Mouse (Mus musculus) C2C12 (cell line): ENCODE results near the gene Ripor3.

Source experiments
- CTCF ChIP-seq: IDR thresholded peaks from one replicate; pipeline ENCODE4 v1.5.1; 2011; ENCODE audit not compliant: control insufficient read depth, insufficient read depth, insufficient read length
- FOSL1 ChIP-seq: IDR thresholded peaks from one replicate; pipeline ENCODE4 v1.8.0; 2011; ENCODE audit warnings: mild to moderate bottlenecking, low read length; ENCODE audit not compliant: poor library complexity, insufficient read depth, severe bottlenecking

DNA sequence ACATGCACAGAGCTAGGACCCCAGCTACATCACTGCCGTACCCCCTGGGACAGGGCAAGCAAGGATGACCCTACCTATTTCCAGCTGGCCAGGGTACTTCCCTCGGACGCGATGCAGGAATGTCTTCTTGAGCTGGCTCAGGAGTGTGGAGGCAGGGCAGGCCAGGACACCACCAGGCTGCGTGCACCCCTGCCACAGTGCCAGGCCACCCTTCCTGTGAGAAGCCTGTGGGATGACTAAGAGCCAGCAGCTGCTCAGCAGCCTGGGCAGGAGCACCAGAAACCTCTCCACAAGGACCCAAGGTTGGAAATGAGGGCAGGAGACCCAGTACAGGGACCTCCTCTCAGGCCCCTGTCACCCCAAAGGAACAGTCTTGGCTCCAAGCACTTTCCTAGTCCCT lies 26.0 kb downstream of the Ripor3 start:
- TF ChIP-seq CTCF (no peak), FOSL1 (no peak)
